Mouse (Mus musculus) liver, postnatal 0 days (tissue): ENCODE data around the gene Jarid2. TPM values are rescaled to one million over a fixed set of nuclear protein-coding genes. Genes with fewer than 3 reads are reported as not detected.
"Not testable (repeated sequence)": the region's sequence is repeated elsewhere in the genome, so short reads cannot be mapped to it uniquely, and the experiment has no call there.

Experiments
- ATAC-seq: fragments of 200-750 bp; cut with Nextera tagmentation; 2 replicates; pipeline ENCODE4 v1.8.0; 2017; ENCODE audit warnings: mild to moderate bottlenecking, moderate library complexity
- DNase-seq: peaks from one replicate; pipeline ENCODE4 v3.0.0-alpha.2; 2016
- H3K27ac ChIP-seq: fragments of 300-500 bp; sonication (generic); 2 replicates; pipeline ENCODE4 v1.5.1; 2014; ENCODE audit warnings: antibody characterized with exemption, moderate library complexity, mild to moderate bottlenecking, low read depth
- H3K27me3 ChIP-seq: fragments of 300-500 bp; sonication (generic); 2 replicates; pipeline ENCODE4 v1.6.1; 2014; ENCODE audit warnings: low read length, control low read depth, mixed read lengths; ENCODE audit not compliant: insufficient read depth
- H3K36me3 ChIP-seq: fragments of 300-500 bp; sonication (generic); replicated peaks from 2 replicates; pipeline ENCODE4 v1.6.1; 2014; ENCODE audit warnings: mild to moderate bottlenecking, control low read depth, low read length, moderate library complexity, mixed read lengths; ENCODE audit not compliant: insufficient read depth
- H3K4me1 ChIP-seq: fragments of 300-500 bp; sonication (generic); 2 replicates; pipeline ENCODE4 v1.6.1; 2014; ENCODE audit warnings: antibody characterized with exemption, mild to moderate bottlenecking, control low read depth; ENCODE audit not compliant: insufficient read depth
- H3K4me2 ChIP-seq: fragments of 300-500 bp; sonication (generic); 2 replicates; pipeline ENCODE4 v1.6.1; 2014; ENCODE audit warnings: low read depth, mild to moderate bottlenecking, low read length, moderate library complexity, mixed read lengths
- H3K4me3 ChIP-seq: fragments of 300-500 bp; sonication (generic); 2 replicates; pipeline ENCODE4 v1.5.1; 2014; ENCODE audit warnings: low read depth, low read length
- H3K9ac ChIP-seq: fragments of 300-500 bp; sonication (generic); replicated peaks from 2 replicates; pipeline ENCODE4 v1.6.1; 2014; ENCODE audit warnings: mild to moderate bottlenecking, moderate library complexity
- H3K9me3 ChIP-seq: fragments of 300-500 bp; sonication (generic); 2 replicates; pipeline ENCODE4 v1.6.1; 2016; ENCODE audit warnings: mild to moderate bottlenecking, control low read depth, low read length, mixed read lengths
- CTCF ChIP-seq: sonication (generic); IDR thresholded peaks from 2 replicates; pipeline ENCODE4 v1.5.1; 2016; ENCODE audit warnings: antibody characterized with exemption, low read depth
- EP300 ChIP-seq: IDR thresholded peaks from 2 replicates; pipeline ENCODE4 v1.6.1; 2016; ENCODE audit warnings: antibody characterized with exemption, low read depth, mild to moderate bottlenecking
- WGBS: fragments of 180-500 bp; shearing (Covaris S2); extraction: QIAGEN DNeasy Blood & Tissue Kit; methylation state at CpG from one replicate; pipeline ENCODE4 v1.1.7; 2014; ENCODE audit not compliant: insufficient replicate concordance; 5-methylcytosine and 5-hydroxymethylcytosine counted together
- polyA plus RNA-seq: library from polyadenylated mRNA; unstranded; fragments of >200 nt; fragmentation: Nextera tagmentation; extraction: Ambion mirVana; gene quantifications from 2 replicates; pipeline ENCODE4 v1.2.1, GENCODE M21; 2015

The Jarid2 gene
- polyA plus RNA-seq, 1 experiment from 2014 or later, result 6.8 TPM

GRCm38 (mm10) chr13:44711882-44712281, 17.4 kb upstream of the Jarid2 start:
- Histone ChIP-seq H3K4me3 (no peak overlapping the region), H3K4me1 (peaks cover 12% of the 10 kb centered on the region), H3K9ac (no peak overlapping the region), H3K9me3 (no peaks in the 10 kb centered on the region), H3K27ac (no peak overlapping the region), H3K36me3 (no peaks in the 10 kb centered on the region), H3K27me3 (no peaks in the 10 kb centered on the region), H3K4me2 (no peak overlapping the region)
- WGBS, result 76% methylated on average over 1 of the region's 1 CpGs
- no peak for DNase-seq
- no peak for ATAC-seq
- no peak for TF ChIP-seq CTCF
- TF ChIP-seq EP300, result no peak

- H3K4me2 ChIP-seq, result no peak overlapping the region
- no peaks in the 10 kb centered on the region for H3K27me3 ChIP-seq
- H3K27ac ChIP-seq, result no peak overlapping the region
- H3K4me3 ChIP-seq, result no peak overlapping the region
- TF ChIP-seq EP300 (no peak), CTCF (no peak)
- no peak overlapping the region for H3K9ac ChIP-seq
- H3K9me3 ChIP-seq, result no peaks in the 10 kb centered on the region
- WGBS, result 56% methylated on average over 10 of the region's 10 CpGs
- no peaks in the 10 kb centered on the region for H3K36me3 ChIP-seq
- DNase-seq, result no peak
- ATAC-seq, result no peak
- H3K4me1 ChIP-seq, result 0 out of 2 replicates have a peak, but pooled peaks cover 8% of the 10 kb centered on the region
Observed at GRCm38 (mm10) chr13:44715187-44715885, 13.9 kb upstream of the Jarid2 start.

GRCm38 (mm10) chr13:44717838-44718237, 11.4 kb upstream of the Jarid2 start:
- Histone ChIP-seq H3K9ac (no peak overlapping the region), H3K4me1 (0 out of 2 replicates have a peak, but pooled peaks cover 6% of the 10 kb centered on the region), H3K4me3 (no peak overlapping the region), H3K27me3 (no peaks in the 10 kb centered on the region), H3K27ac (no peak overlapping the region), H3K4me2 (no peak overlapping the region), H3K36me3 (no peaks in the 10 kb centered on the region), H3K9me3 (no peaks in the 10 kb centered on the region)
- DNase-seq (no peak), ATAC-seq (no peak)
- 91% methylated on average over 9 of the region's 9 CpGs for WGBS
- TF ChIP-seq EP300, result no peak
- no peak for TF ChIP-seq CTCF

GRCm38 (mm10) chr13:44718465-44718864, 10.8 kb upstream of the Jarid2 start:
- H3K9ac ChIP-seq, H3K4me3 ChIP-seq, H3K27ac ChIP-seq, H3K4me2 ChIP-seq, H3K36me3 ChIP-seq, ATAC-seq, H3K9me3 ChIP-seq, DNase-seq, H3K4me1 ChIP-seq, H3K27me3 ChIP-seq: not testable (repeated sequence)
- 84% methylated on average over 5 of the region's 5 CpGs for WGBS

- Histone ChIP-seq H3K4me2 (no peak overlapping the region), H3K9me3 (no peaks in the 10 kb centered on the region), H3K36me3 (no peaks in the 10 kb centered on the region), H3K4me1 (0 out of 2 replicates have a peak, but pooled peaks cover 6% of the 10 kb centered on the region), H3K9ac (no peak overlapping the region), H3K27me3 (no peaks in the 10 kb centered on the region), H3K27ac (no peak overlapping the region), H3K4me3 (no peak overlapping the region)
- ATAC-seq (no peak), DNase-seq (no peak)
- WGBS, result 79% methylated on average over 1 of the region's 1 CpGs
- TF ChIP-seq EP300 (no peak), CTCF (no peak)
Observed at GRCm38 (mm10) chr13:44720094-44720493, 9.2 kb upstream of the Jarid2 start.

- ATAC-seq (no peak), DNase-seq (no peak)
- Histone ChIP-seq H3K27ac (no peak overlapping the region), H3K27me3 (no peaks in the 10 kb centered on the region), H3K9ac (no peak overlapping the region), H3K4me1 (0 out of 2 replicates have a peak, but pooled peaks cover 6% of the 10 kb centered on the region), H3K9me3 (no peaks in the 10 kb centered on the region), H3K4me2 (no peak overlapping the region), H3K36me3 (no peaks in the 10 kb centered on the region), H3K4me3 (no peak overlapping the region)
- TF ChIP-seq EP300, result no peak
- TF ChIP-seq CTCF, result no peak
- 37% methylated on average over 5 of the region's 5 CpGs for WGBS
Observed at GRCm38 (mm10) chr13:44721891-44722547, 7.3 kb upstream of the Jarid2 start.

GRCm38 (mm10) chr13:44723522-44723921, 5.8 kb upstream of the Jarid2 start:
- H3K4me3 ChIP-seq, H3K27me3 ChIP-seq, H3K36me3 ChIP-seq, ATAC-seq, H3K27ac ChIP-seq, H3K4me1 ChIP-seq, H3K4me2 ChIP-seq, DNase-seq, H3K9ac ChIP-seq, H3K9me3 ChIP-seq: not testable (repeated sequence)
- 84% methylated on average over 9 of the region's 9 CpGs for WGBS
